Mouse (Mus musculus): ENCODE measurements around the gene St14.

St14 gene

GRCm38 (mm10) chr9:31097088-31098082 is 34.3 kb downstream of the St14 start:
- POLR2A ChIA-PET, result interaction anchor here in 3 of 4 experiments (0.6 to 1.4 kb wide), 17 partner anchors 9 to 1809 kb away, joined by 3 to 15 read pairs (median 5); no protein-coding TSS in a partner anchor
- CTCF ChIA-PET, result interaction anchor here (0.5 to 1.8 kb wide), 21 partner anchors 10 to 1001 kb away, joined by 3 to 25 read pairs (median 5); partner anchors contain the start of gene Adamts15 (in 1 of the 4)

DNA sequence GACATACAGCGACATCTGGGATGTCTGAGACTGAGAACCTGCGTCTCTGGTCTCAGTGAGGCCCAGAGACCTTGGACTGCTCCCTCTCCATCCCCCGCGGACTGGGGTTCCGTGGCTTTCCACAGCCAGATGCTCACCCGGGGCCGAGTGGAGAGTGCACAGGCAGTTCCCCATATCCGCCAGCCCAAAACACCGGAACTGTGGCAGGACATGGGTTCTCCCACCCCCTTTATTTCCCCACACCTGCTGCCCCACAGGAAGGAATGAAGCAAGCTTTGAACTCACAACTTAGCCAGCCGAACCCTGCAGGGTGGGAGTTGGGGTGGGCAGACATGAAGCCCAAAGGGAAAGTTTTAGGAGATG is 38.8 kb downstream of the St14 start:
- CTCF ChIA-PET, result interaction anchor here in 1 of 4 experiments (0.8 to 1.1 kb wide), 2 partner anchors 9 to 11 kb away, joined by 3 read pairs; no protein-coding TSS in a partner anchor
- POLR2A ChIA-PET, result interaction anchor here in 1 of 4 experiments (1.0 kb wide), 1 partner anchor 27 kb away, joined by 3 read pairs; no protein-coding TSS in a partner anchor

DNA sequence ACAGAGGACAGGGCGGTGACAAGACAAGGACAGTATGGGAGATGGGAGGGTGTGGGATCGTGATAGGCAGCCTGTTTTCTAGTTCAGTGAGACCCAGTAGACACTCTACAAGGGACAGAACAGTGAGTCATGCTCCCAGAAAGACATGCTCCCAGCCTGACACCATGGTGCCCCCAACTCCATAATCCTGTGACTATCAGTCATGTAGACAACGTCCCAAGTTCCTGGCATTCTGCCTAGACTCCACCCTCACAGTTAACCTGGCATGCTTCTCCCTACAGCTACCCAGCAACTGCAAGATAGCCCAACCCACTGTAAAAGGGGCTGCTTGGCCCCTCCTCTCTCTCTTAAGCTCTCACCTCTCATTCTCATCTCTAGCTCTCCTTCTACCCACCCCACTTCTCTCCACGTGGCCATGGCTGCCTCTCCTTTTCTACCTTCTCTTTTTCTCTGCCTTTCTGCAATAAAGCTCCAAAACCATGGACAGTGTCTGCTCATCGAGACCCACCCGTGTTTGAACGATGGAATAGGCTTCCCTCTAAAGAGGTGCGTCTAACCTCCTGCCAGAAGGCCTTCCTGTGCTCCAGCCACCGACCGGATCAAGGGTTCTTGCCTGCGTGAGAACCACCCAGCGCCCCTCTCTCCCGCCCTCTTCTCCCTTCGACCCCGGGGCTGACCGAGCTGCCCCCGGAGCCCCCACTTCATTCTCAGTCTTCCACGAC is 39.4 kb downstream of the St14 start:
- ChIA-PET CTCF (interaction anchor here in 1 of 4 experiments (0.8 to 1.1 kb wide), 2 partner anchors 10 to 11 kb away, joined by 3 read pairs; no protein-coding TSS in a partner anchor), POLR2A (interaction anchor here in 1 of 4 experiments (1.0 kb wide), 1 partner anchor 28 kb away, joined by 3 read pairs; no protein-coding TSS in a partner anchor)

- ChIA-PET POLR2A (interaction anchor here in 3 of 4 experiments (0.7 to 2.6 kb wide), 8 partner anchors 9 to 295 kb away, joined by 3 to 17 read pairs (median 4); partner anchors contain the start of gene Nfrkb (in 1 of the 3)), CTCF (interaction anchor here in 1 of 4 experiments (1.0 kb wide), 1 partner anchor 9 kb away, joined by 3 read pairs; no protein-coding TSS in a partner anchor)
Observed at GRCm38 (mm10) chr9:31091162-31091581, 40.5 kb downstream of the St14 start.

GRCm38 (mm10) chr9:31090081-31091023 is 41.3 kb downstream of the St14 start:
- POLR2A ChIA-PET, result interaction anchor here (0.5 to 2.6 kb wide), 15 partner anchors 9 to 563 kb away, joined by 3 to 17 read pairs (median 3); partner anchors contain the start of genes Adamts8 (in 1 of the 4) and Nfrkb (in 1 of the 4)
- CTCF ChIA-PET, result interaction anchor here in 3 of 4 experiments (0.6 to 1.4 kb wide), 9 partner anchors 9 to 610 kb away, joined by 3 to 6 read pairs (median 3); partner anchors contain the start of gene Adamts8 (in 1 of the 3)

DNA sequence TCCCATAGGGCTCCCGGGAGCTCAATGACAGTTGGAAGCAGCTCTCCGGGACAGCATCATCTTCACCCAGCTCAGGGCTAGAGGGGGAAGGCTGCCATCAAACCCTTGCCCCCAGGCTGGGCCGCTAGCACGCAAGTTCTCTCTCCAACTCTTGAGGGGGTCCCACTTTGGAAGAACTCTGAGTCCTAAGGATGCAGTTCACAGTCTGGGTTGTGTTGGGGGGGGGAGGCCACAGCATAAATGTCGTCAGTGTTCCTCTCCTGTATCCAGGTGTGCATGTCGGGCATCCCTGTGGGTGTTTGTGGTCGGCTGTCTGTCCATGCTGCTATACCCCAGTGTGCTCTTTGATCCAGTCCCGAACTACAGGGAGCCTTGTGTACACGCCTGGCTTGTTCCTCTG is 42.1 kb downstream of the St14 start:
- CTCF ChIA-PET, result interaction anchor here in 3 of 4 experiments (0.7 to 1.4 kb wide), 6 partner anchors 140 to 609 kb away, joined by 3 to 6 read pairs (median 4); partner anchors contain the start of gene Adamts8 (in 1 of the 3)
- POLR2A ChIA-PET, result interaction anchor here in 3 of 4 experiments (0.7 to 2.6 kb wide), 10 partner anchors 8 to 297 kb away, joined by 3 to 17 read pairs (median 3); partner anchors contain the start of genes Adamts8 (in 1 of the 3) and Nfrkb (in 1 of the 3)

DNA sequence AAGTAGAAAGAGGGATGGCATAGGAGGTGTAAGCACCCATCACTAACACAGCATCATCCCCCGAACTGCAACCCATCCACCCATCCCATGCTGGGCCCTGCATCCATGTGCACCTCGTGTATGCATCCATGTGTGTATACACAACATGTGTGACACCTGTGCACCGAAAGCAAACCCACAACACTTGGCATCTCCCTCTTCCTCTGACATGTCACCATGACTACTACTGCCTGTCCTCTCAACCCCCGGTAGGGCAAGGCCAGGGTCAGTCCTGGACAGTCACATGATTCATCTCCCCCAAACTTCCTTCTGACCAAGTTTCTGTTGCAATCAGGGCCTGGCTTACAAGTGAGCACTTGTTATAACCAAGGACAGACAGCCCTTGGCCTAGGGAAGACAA is 42.8 kb downstream of the St14 start:
- ChIA-PET CTCF (interaction anchor here in 3 of 4 experiments (0.7 to 1.3 kb wide), 5 partner anchors 57 to 609 kb away, joined by 3 to 8 read pairs (median 5); no protein-coding TSS in a partner anchor), POLR2A (interaction anchor here in 3 of 4 experiments (0.7 to 1.7 kb wide), 3 partner anchors 10 to 69 kb away, joined by 3 read pairs; no protein-coding TSS in a partner anchor)

GRCm38 (mm10) chr9:31088116-31088515 is 43.5 kb downstream of the St14 start:
- CTCF ChIA-PET, result interaction anchor here (0.6 to 3.3 kb wide), 7 partner anchors 57 to 608 kb away, joined by 3 to 32 read pairs (median 5); partner anchors contain the start of gene Adamts8 (in 1 of the 4)
- POLR2A ChIA-PET, result interaction anchor here in 2 of 4 experiments (0.8 to 3.2 kb wide), 3 partner anchors 11 to 147 kb away, joined by 3 to 16 read pairs (median 3); partner anchors contain the start of gene Adamts8 (in 1 of the 2)

- CTCF ChIA-PET, result interaction anchor here in 3 of 4 experiments (0.6 to 3.3 kb wide), 14 partner anchors 10 to 607 kb away, joined by 3 to 32 read pairs (median 6); no protein-coding TSS in a partner anchor
- POLR2A ChIA-PET, result interaction anchor here in 2 of 4 experiments (0.6 to 3.2 kb wide), 6 partner anchors 9 to 146 kb away, joined by 3 to 16 read pairs (median 4); partner anchors contain the start of gene Adamts8 (in 2 of the 2)
Observed at GRCm38 (mm10) chr9:31087466-31087865, 44.2 kb downstream of the St14 start.

DNA sequence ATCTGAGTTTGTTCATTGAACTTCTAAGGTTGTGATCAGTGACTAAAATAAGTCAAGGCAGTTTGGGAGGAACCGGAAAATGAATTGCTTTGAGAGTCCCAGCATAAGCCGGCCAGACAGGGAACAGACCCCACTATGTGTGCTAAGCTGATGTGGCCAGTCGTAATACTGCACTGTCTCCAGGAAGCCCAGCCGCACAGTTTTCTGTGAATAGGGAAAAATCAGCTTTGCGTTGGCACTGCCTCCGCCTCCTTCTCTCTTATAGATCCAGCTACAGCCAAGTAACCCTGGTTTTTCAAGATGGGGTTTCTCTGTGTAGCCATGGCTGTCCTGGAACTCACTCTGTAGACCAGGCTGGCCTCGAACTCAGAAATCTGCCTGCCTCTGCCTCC is 44.9 kb downstream of the St14 start:
- ChIA-PET CTCF (interaction anchor here (0.6 to 3.3 kb wide), 59 partner anchors 11 to 963 kb away, joined by 3 to 34 read pairs (median 4); partner anchors contain the start of genes Adamts8 (in 2 of the 4), Snx19 (in 1 of the 4) and Zbtb44 (in 1 of the 4)), POLR2A (interaction anchor here in 3 of 4 experiments (0.5 to 3.2 kb wide), 17 partner anchors 12 to 268 kb away, joined by 3 to 16 read pairs (median 4); partner anchors contain the start of genes Adamts8 (in 2 of the 3) and Adamts15 (in 1 of the 3))

GRCm38 (mm10) chr9:31086085-31086753 is 45.4 kb downstream of the St14 start:
- CTCF ChIA-PET, result interaction anchor here (0.6 to 3.3 kb wide), 59 partner anchors 11 to 962 kb away, joined by 3 to 34 read pairs (median 4); partner anchors contain the start of genes Adamts8 (in 2 of the 4), Snx19 (in 1 of the 4) and Zbtb44 (in 1 of the 4)
- POLR2A ChIA-PET, result interaction anchor here in 3 of 4 experiments (0.5 to 3.2 kb wide), 17 partner anchors 12 to 383 kb away, joined by 3 to 16 read pairs (median 4); partner anchors contain the start of genes Adamts8 (in 2 of the 3) and Adamts15 (in 1 of the 3)

DNA sequence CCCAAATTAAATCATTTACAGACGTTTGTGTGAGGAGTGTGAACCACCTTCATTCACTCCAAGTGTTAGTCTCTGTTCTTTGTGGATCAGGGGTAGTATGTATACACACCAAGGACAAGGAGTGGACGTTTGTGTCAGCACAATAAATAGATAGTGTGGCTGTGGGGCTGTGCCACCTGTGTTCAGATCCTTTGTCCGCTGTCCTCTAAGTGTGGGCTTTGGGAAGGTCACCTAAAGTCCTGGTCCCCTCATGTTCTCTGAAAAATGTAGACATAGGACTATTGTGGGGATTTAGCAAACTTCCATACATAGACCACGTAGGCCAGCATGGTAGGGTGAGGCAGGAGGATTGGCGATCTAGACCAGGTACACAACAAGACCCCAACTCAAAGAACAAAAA is 46.1 kb downstream of the St14 start:
- POLR2A ChIA-PET, result interaction anchor here in 2 of 4 experiments (1.0 to 3.2 kb wide), 7 partner anchors 11 to 165 kb away, joined by 3 to 16 read pairs (median 5); partner anchors contain the start of gene Adamts8 (in 1 of the 2)
- CTCF ChIA-PET, result interaction anchor here in 3 of 4 experiments (0.7 to 3.3 kb wide), 22 partner anchors 40 to 609 kb away, joined by 3 to 34 read pairs (median 8); partner anchors contain the start of gene Adamts8 (in 1 of the 3)

GRCm38 (mm10) chr9:31082771-31083170 is 48.9 kb downstream of the St14 start:
- ChIA-PET CTCF (interaction anchor here (1.0 to 1.7 kb wide), 6 partner anchors 133 to 602 kb away, joined by 3 to 7 read pairs (median 4); partner anchors contain the start of gene Adamts8 (in 1 of the 4)), POLR2A (interaction anchor here in 1 of 4 experiments (1.1 to 1.3 kb wide), 2 partner anchors 79 to 602 kb away, joined by 4 read pairs; no protein-coding TSS in a partner anchor)

GRCm38 (mm10) chr9:31082054-31082666 is 49.5 kb downstream of the St14 start:
- ChIA-PET POLR2A (interaction anchor here (0.5 to 4.4 kb wide), 27 partner anchors 8 to 602 kb away, joined by 3 to 17 read pairs (median 4); partner anchors contain the start of genes Nfrkb (in 1 of the 4) and Prdm10 (in 1 of the 4)), CTCF (interaction anchor here (0.5 to 2.8 kb wide), 16 partner anchors 8 to 602 kb away, joined by 3 to 15 read pairs (median 6); partner anchors contain the start of gene Adamts8 (in 1 of the 4))
